8 mouse cellular contexts compared by ENCODE assay signal in the genomic region with DNA sequence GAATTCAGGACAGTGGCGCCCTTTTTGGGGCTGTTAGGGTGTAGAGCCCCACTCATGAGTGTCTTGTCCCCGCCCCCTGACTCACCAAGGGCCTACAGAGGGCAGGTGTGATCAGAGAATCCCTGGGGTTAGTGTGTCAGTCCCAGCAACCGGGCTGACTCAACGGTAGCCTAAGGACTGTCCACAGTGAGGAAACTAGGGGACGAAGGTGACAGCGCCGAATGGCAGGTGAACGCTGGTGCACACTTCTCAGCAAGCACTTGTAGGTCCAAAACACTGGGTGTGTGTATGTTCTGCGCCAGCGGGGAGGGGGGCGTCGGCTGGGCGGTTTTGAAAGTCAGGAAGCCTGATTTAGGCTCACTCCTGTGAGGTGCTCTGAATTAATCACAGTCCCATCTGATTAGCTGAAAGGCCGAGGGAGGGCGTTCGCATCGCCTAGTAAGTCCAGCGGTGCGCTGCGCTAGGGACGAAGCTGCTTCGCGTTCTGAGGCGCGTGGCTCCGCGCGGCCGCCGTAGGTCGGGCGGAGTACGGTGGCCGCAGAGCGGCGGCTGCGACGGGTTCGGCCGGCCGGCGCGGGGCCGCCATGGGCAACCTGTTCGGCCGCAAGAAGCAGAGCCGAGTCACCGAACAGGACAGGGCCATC. TPM values are rescaled to one million over a fixed set of nuclear protein-coding genes. Genes with fewer than 3 reads are reported as not detected.
DNase-seq lines count a peak whose midpoint lies in the region; ATAC-seq and TF ChIP-seq lines count a peak whose summit lies in the region.

A gene (plus strand): TSS at position 151 of the 644 bp plus-strand sequence.

- H3K4me2 ChIP-seq in forebrain, embryonic 15.5 days (replicated peaks), result peak within 1 kb of the TSS; percentile 95
- peak within 1 kb of the TSS; percentile 70 for H3K4me2 ChIP-seq in lung, embryonic 14.5 days

- no peak for TF ChIP-seq CTCF in lung, embryonic 14.5 days (IDR thresholded peaks at IDR 0.05; ENCODE audit: low read depth)
- 0 out of 2 replicates have a peak, but pooled peaks have one; percentile 6 for TF ChIP-seq CTCF in olfactory bulb, adult 2 months (IDR thresholded peaks at IDR 0.05; ENCODE audit: insufficient read depth, low read depth, low read length)
- TF ChIP-seq CTCF in thymus, adult 2 months (IDR thresholded peaks at IDR 0.05; ENCODE audit: borderline replicate concordance, control insufficient read depth, extremely low read depth, insufficient read depth, low read length, poor library complexity), result no peak

- TF ChIP-seq POLR2A in olfactory bulb, adult 2 months (IDR thresholded peaks at IDR 0.05; ENCODE audit: insufficient read depth, low read depth, low read length), result peak; percentile 37; the same call in 1 of the 2 replicates
- TF ChIP-seq POLR2A in thymus, adult 2 months (IDR thresholded peaks at IDR 0.05; ENCODE audit: control insufficient read depth, extremely low read depth, insufficient read depth, low read length, poor library complexity), result 0 out of 2 replicates have a peak, but pooled peaks have one; percentile 19

- peaks cover 8% of the 10 kb centered on the region for H3K27me3 ChIP-seq in forebrain, embryonic 15.5 days
- no peaks in the 10 kb centered on the region for H3K27me3 ChIP-seq in lung, embryonic 14.5 days (ENCODE audit: insufficient read depth, low read length)
- no peaks in the 10 kb centered on the region for H3K27me3 ChIP-seq in thymus, adult 2 months (ENCODE audit: control insufficient read depth, insufficient read depth, low read length)

- H3K4me1 ChIP-seq in forebrain, embryonic 15.5 days, result peaks cover 36% of the 10 kb centered on the region
- H3K4me1 ChIP-seq in lung, embryonic 14.5 days (ENCODE audit: insufficient read depth), result peaks cover 9% of the 10 kb centered on the region
- H3K4me1 ChIP-seq in olfactory bulb, adult 2 months (ENCODE audit: control insufficient read depth, insufficient read depth, low read length), result peaks cover 43% of the 10 kb centered on the region
- H3K4me1 ChIP-seq in thymus, adult 2 months (replicated peaks; ENCODE audit: control insufficient read depth, insufficient read depth, low read length), result peaks cover 34% of the 10 kb centered on the region

- intact Hi-C loops in heart, postnatal 25 days (cut with DNase I), result no loop called here

- H3K4me3 ChIP-seq in forebrain, embryonic 15.5 days, result peak within 1 kb of the TSS; percentile 94
- peak within 1 kb of the TSS; percentile 91 for H3K4me3 ChIP-seq in lung, embryonic 14.5 days (ENCODE audit: low read depth, low read length)
- peak within 1 kb of the TSS; percentile 82 for H3K4me3 ChIP-seq in olfactory bulb, adult 2 months (ENCODE audit: insufficient read depth, low read depth, low read length)
- H3K4me3 ChIP-seq in thymus, adult 2 months (ENCODE audit: control insufficient read depth, insufficient read depth, low read length), result peak within 1 kb of the TSS; percentile 95

- peak; percentile 75 for ATAC-seq in forebrain, embryonic 15.5 days (replicated peaks)
- ATAC-seq in lung, embryonic 14.5 days (ENCODE audit: insufficient read depth), result peak; percentile 53

- peak within 1 kb of the TSS; percentile 96 for H3K9ac ChIP-seq in forebrain, embryonic 15.5 days (replicated peaks)
- peak within 1 kb of the TSS; percentile 92 for H3K9ac ChIP-seq in lung, embryonic 14.5 days

- H3K27ac ChIP-seq in forebrain, embryonic 15.5 days (replicated peaks), result peak within 1 kb of the TSS; percentile 74
- peak within 1 kb of the TSS; percentile 72 for H3K27ac ChIP-seq in lung, embryonic 14.5 days (ENCODE audit: low read depth)
- peak within 1 kb of the TSS; percentile 57 for H3K27ac ChIP-seq in olfactory bulb, adult 2 months (ENCODE audit: insufficient read depth, low read depth, low read length)
- no peak within 1 kb of the TSS; the same call in 1 of the 2 replicates for H3K27ac ChIP-seq in thymus, adult 2 months (ENCODE audit: control insufficient read depth, insufficient read depth, low read length)

- H3K36me3 ChIP-seq in forebrain, embryonic 15.5 days, result peaks cover 17% of the 10 kb centered on the region
- H3K36me3 ChIP-seq in lung, embryonic 14.5 days (ENCODE audit: insufficient read depth), result peaks cover 26% of the 10 kb centered on the region
- peaks cover 12% of the 10 kb centered on the region for H3K36me3 ChIP-seq in thymus, adult 2 months (ENCODE audit: control insufficient read depth, insufficient read depth, low read length)

- under 1% methylated on average over 48 of the region's 48 CpGs for WGBS in forebrain, embryonic 15.5 days
- under 1% methylated on average over 48 of the region's 48 CpGs for WGBS in lung, embryonic 14.5 days
- under 1% methylated on average over 48 of the region's 48 CpGs for WGBS in olfactory bulb, adult 2 months
- 1% methylated on average over 48 of the region's 48 CpGs for WGBS in thymus, adult 2 months

- H3K9me3 ChIP-seq in forebrain, embryonic 15.5 days, result no peaks in the 10 kb centered on the region
- no peaks in the 10 kb centered on the region for H3K9me3 ChIP-seq in lung, embryonic 14.5 days (ENCODE audit: low read depth, low read length)

- peak; percentile 87 for DNase-seq in ES-CJ7 (ENCODE audit: low read depth, low spot score)
- DNase-seq in cerebellum, adult 11 months, result peak; percentile 91
- peak; percentile 74 for DNase-seq in heart, postnatal 25 days (ENCODE audit: low spot score)
- DNase-seq in layer of hippocampus, adult 18-20 months (ENCODE audit: low spot score in 2 of 2), result peak; percentile 83 to 94
- DNase-seq in lung, embryonic 14.5 days, result peak; percentile 92
- peak; percentile 85 for DNase-seq in thymus, adult 2 months

RNA-seq across cellular contexts. Expression of the gene that starts here (rescaled TPM):
- polyA plus RNA-seq in forebrain, embryonic 15.5 days (2015; fragmentation: Nextera tagmentation; extraction: Ambion mirVana), result 94.2 and 95.7 TPM in 2 replicates
- total RNA-seq in heart, postnatal 25 days (2021), result 10 to 100 TPM; 29.5 to 30.4 TPM
- 10 to 100 TPM; 33.7 to 36.0 TPM for total RNA-seq in layer of hippocampus, adult 18-20 months (2021)
- 94.3 and 104 TPM in 2 replicates for polyA plus RNA-seq in lung, embryonic 14.5 days (2014; fragmentation: Nextera tagmentation; extraction: Ambion mirVana)
- polyA plus RNA-seq in olfactory bulb, adult 2 months (2012; ENCODE audit: insufficient read depth, insufficient read length, low replicate concordance, missing spikeins), result not detected in 2 replicates
- polyA plus RNA-seq in thymus, adult 2 months (2012; rRNA removed), result 59.2 and 59.7 TPM in 2 replicates

Comparison
In these comparisons a context has a peak if more than half of its experiments do, and no peak if none do; other contexts are left out.
1. RNA of the gene that starts here (polyA plus RNA-seq): 94.3 to 104 TPM in lung, embryonic 14.5 days, 94.2 to 95.7 TPM in forebrain, embryonic 15.5 days and 59.2 to 59.7 TPM in thymus, adult 2 months; not detected in olfactory bulb, adult 2 months; every median in the first group is over 10 times any median in the second.
2. Peak in every context shown above with its lines, with median percentiles within 50 percentile points of each other: DNase-seq and H3K4me3 ChIP-seq.